Mouse (Mus musculus) skeletal muscle tissue, adult 2 months (tissue): ENCODE results near the gene Vrtn.
A peak's percentile ranks its signal among the peaks of the same experiment; 100 is the strongest.

Experiments used
- DNase-seq: peaks from one replicate; pipeline ENCODE4 v3.0.0-alpha.2; 2012; ENCODE audit warnings: low read depth, low spot score

Gene Vrtn

DNA sequence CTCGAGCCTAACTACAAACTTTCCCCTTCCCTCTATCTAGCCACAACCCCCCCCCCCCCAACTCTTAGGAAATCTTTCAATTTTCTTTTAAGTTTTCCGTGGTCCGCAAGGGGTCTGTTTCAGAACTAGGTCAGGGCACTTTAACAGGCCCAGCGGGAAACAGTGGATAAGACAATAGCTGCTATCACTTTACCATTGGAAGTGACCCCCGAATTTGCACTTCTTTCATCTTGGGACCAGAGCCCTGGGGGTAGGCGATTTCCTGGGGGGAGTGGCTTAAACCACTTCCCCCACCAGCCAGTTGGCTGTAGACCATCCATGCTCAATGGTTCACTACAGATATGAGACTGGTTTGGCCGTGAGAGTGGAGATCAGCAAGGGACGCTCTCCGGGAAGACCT lies at the start of gene Vrtn:
TSS of gene Vrtn (plus strand) at position 366 of the 400 bp plus-strand sequence.
- DNase-seq, result no peak

DNA sequence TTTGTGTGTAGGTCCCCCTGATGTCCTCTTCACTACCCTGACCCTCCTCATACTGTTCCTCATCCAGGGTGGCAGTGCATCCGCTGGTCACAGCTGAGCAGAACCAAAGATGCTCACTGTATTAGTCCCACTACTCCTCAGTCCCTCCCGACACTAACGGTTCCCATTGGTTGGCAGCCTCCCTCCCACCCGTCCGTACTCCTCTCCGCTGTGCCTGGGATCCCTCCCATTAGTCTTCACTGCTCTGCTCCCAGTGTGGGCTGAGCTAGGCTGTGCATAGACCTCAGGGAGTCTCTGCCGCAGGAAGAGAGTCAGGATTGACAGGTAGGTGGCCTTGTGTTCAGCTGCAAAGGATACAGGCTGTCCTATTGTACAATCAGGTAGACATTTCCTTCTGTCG lies 42.5 kb upstream of the Vrtn start:
- no peak for DNase-seq

DNA sequence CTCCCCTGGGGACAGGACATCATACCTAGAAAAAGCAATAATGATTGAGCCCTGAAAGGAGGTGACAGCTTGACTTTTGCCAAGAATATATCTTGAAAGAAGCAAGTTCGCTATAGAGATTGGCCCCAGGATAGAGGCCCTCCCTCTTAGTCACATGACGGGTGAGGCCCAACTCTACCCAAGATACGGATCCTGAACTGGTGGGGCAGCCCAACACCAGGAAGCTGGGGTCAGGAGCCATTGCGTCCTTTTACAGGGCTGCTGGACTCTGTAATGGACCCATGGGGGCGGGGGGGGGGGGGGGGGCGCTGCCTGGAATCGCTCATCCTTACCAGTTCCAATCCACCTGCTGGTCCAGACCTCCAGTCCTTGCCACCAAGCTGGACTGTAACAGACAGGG lies 36.8 kb upstream of the Vrtn start:
- DNase-seq, result no peak

DNA sequence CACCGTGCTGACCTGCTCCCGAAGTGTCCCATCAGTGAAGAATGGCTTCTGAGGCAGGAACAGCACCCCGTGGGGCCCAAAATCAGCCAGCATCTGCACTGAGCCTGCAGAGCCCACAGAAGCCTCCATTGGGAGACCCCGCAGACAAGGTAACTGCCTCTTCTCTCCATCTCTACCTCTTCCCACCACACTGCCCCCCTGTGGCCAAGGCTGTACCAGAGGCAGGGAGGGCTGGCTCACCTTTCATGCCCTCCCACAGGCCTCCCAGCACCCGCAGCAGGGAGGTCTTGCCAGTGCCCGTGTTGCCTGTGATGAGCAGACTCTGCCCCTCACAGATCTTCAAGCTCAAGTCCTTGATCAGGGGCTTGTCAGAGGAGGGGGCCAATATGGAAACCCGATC lies 35.0 kb upstream of the Vrtn start:
- DNase-seq, result no peak

- DNase-seq, result no peak
Observed at GRCm38 (mm10) chr12:84611718-84612117, 29.1 kb upstream of the Vrtn start.

- DNase-seq, result no peak
Observed at GRCm38 (mm10) chr12:84612518-84612917, 28.3 kb upstream of the Vrtn start.

DNA sequence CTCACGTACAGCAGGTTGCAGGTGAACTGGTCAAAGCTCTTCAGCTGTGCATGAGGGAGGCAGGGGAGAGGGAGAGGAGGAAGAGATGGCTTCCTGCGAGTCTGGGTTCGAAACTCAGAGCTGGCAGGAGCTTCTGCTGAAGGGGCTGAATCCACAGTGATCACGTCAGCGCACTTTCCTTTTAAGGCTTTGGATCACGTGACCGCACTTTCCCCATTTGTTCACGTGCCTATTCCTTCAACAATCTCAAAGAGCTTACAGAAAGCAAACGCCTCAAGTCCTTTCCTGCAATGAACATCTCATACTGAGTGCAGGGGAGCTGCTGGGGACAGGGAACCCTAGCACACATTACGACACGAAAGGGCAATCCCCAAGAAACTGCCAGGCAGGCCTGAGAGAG lies 26.8 kb upstream of the Vrtn start:
- DNase-seq, result no peak

GRCm38 (mm10) chr12:84614524-84614923 lies 26.3 kb upstream of the Vrtn start:
- no peak for DNase-seq

DNA sequence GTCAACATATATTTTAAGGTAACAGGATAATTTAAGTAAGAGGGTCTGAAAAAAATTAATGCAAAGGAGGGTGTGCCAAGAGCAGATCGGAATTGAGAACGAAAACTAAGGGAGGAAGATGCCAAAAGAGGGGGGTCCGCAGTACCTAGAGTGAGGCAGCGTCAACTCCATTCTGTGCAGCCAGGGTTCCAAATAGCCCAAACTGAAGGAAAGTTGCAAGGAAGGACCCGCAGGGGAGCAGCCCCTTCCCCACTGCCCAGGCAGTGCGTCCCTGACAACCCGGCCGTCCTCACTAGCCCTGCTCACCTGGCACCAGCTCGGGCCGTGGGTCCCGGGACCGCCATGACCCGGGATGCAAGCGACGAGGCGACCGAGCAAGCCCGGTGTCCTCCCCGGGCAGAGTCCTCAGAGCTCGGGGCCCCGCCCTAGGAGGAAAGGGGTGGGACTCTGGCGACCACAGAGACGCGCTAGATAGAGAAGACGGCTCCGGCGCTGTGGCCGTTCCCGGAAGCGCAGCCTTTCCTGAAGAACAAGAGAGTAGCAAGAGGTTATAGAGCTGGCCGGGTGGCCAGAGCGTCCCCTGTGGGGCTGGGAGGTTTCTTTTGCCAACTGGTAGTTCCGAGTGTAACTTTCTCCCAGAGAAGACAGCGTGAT lies 23.7 kb upstream of the Vrtn start, which contains the start of gene Abcd4:
TSS of gene Abcd4 (minus strand) at position 437 of the 654 bp plus-strand sequence.
- peak; percentile 92 for DNase-seq

DNA sequence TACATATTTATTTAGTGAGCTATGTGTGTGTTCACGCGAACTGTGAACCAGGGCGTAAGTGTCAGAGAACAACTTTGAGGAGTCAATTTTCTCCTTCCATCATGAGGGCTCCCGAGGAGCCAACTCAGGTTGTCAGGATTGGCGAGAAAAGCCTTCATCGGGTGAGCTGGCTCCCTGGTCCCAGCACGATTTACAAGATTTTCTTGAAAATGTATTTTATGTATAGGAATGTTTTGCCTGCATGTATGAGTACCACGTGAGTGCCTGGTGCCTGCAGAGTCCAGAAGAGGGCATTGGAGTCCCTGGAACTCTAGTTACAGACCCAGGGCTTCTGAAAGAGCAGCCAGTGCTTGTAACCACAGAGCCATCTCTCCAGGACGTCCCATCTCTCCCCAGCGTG lies 23.2 kb upstream of the Vrtn start:
- no peak for DNase-seq

GRCm38 (mm10) chr12:84620975-84621374 lies 19.8 kb upstream of the Vrtn start:
- DNase-seq, result no peak

DNA sequence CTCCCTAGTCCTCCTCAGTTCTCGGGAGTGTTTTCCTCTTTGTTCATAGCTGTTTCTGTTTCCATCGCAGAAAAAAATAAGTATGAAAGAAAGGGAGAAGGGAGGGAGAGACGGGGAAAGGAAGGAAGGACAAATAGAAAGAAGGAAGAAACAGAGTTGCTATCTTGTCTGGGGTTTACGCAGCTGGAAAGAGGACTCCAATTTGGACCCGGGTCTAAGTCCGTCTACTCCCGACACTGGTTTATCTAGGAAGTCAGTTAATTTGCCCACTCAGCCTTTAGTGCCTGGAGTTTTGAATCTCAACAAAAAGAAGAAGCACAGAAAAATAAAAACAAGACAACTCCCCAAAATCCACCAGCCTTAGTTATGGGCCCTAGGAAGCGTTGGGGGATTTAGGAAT lies 16.2 kb upstream of the Vrtn start:
- DNase-seq, result no peak

- no peak for DNase-seq
Observed at GRCm38 (mm10) chr12:84625116-84625515, 15.7 kb upstream of the Vrtn start.

DNA sequence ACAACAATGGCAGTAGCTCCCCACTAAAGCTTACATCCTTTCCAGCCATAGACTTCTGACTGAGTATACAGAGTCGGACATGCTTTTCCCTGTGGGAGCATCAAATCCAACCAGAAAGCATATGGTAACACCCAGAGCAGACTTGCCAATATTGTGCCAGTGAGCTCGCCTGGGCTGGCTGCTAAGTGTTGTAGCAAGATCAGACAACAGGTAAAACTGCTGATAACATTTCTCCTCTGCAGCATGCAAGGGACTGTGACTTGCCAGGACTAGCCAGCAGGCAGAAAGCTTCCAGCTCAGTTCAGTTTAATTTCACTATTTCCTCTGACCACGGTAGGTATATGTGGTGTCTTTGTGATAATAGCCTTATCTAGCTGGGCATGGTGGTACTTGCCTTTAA lies 9.0 kb upstream of the Vrtn start:
- no peak for DNase-seq

GRCm38 (mm10) chr12:84640253-84640652 lies 566 bp upstream of the Vrtn start:
- DNase-seq, result no peak

DNA sequence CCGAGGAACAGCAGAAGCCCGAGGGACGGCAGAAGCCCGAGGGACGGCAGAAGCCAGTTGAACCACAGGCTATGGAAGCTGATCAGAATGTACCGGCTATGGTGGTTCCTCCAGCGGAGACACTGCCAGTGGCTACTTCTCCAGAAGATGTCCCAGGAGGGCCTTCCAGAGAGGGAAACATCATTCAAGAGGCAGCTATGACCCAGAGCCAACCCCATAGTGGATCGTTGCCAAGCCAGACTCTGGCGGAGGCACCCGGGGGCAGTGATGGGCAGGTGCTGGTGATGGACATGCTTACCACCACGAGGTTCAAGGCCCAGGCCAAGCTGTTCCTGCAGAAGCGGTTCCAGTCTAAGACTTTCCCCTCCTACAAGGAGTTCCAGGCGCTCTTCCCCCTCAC lies 9.4 kb downstream of the Vrtn start:
- DNase-seq, result no peak

DNA sequence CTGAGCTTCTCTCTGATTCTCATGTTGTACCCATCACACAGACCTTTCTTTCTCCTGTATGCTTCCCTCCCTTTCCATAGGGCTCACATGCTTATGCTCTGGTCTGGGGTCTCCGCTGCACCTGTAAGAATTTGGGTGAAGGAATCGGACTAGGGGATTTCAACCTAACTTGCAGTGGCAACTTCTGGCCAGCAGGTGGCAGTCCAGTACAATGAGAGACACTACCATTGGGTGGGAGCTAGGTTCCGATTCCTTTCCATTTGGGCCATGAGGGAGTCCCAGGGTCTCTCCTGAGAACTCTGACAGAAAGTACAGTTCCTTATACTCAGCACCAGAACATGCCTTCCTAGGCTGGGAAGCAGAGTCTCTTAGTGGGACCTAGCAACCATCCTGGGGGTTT lies 13.1 kb downstream of the Vrtn start:
- DNase-seq, result peak; percentile 10

- no peak for DNase-seq
Observed at GRCm38 (mm10) chr12:84670555-84670954, 29.7 kb downstream of the Vrtn start.

GRCm38 (mm10) chr12:84671646-84672045 lies 30.8 kb downstream of the Vrtn start:
- DNase-seq, result no peak

- DNase-seq, result no peak
Observed at GRCm38 (mm10) chr12:84674666-84675526, 34.1 kb downstream of the Vrtn start.

GRCm38 (mm10) chr12:84676011-84676410 lies 35.2 kb downstream of the Vrtn start:
- no peak for DNase-seq

GRCm38 (mm10) chr12:84684569-84684968 lies 43.8 kb downstream of the Vrtn start:
- DNase-seq, result no peak

DNA sequence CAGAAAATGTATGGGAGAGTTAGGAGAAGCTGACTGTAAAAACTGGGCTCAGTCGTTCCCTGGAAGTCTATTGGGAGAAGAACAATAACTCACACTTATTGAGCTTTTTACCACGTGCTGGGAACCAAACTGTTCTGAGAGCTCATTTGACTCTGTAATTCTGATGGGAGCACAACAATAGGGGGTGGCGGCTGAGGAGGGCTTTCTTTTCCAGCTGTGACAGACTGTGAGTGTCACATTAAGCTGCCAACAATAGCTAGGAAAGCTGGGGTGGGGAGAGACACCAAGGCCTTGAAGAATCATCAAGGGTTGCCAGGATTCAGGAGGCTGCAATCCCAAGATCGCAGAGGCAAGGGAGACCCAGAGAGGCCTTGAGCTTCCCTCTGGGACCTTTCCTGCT lies 45.4 kb downstream of the Vrtn start:
- DNase-seq, result no peak
